Mouse (Mus musculus) left cerebral cortex, adult 18-20 months (tissue): Measurements from ENCODE around the gene Glis3. TPM values are rescaled to one million over a fixed set of nuclear protein-coding genes. Genes with fewer than 3 reads are reported as not detected.

Source experiments
- DNase-seq, 2 experiments: peaks; one replicate each; pipeline ENCODE4 v3.0.0; 2021 to 2022; ENCODE audit warnings: low spot score in 2 of 2, mixed read lengths in 1 of 2
- total RNA-seq, 2 experiments: library from RNA; stranded (reverse); gene quantifications; 2 replicates each; pipeline ENCODE4 v1.2.3; 2021

The Glis3 gene
- total RNA-seq, 2 experiments from 2014 or later = 7.3 to 7.5 TPM

DNA sequence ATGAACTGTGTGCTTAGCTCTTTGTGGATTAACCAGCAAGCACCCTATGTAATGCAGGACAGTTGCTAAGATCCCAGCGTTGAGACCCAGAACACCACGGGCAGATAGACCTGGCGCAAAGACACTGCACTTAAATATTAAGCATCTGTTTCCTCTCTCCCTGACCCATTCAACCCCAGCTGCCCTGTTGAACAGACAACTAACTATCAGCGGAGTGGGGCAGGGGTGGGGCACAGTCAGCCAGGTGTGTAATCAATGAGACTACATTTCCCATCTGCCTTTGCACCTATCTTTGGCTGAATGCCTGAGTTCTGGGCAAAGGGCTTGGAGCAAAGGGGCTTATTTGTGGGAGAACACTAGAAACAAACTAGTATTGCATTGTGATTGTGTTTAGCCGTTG lies 180.1 kb downstream of the Glis3 start:
- no peak for DNase-seq

DNA sequence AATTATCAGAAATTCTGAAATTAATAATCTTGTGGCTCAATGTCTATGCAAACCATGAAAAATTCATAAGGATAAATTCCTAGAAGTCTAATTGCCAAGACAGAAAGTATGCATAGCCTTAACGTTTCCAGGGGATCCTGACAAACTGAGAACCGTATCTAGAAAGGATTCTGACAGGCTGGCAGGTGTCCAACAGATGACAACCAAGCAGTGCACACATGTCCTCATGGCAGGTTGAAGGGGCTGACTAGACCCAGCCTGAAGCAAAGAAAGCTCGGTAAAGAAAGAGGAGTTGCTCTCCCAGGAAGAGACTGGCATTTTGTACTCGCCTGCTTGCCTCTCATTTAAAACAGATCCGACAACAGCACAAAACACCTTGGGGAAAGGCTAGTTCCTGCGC lies 184.0 kb downstream of the Glis3 start:
- no peak for DNase-seq

DNA sequence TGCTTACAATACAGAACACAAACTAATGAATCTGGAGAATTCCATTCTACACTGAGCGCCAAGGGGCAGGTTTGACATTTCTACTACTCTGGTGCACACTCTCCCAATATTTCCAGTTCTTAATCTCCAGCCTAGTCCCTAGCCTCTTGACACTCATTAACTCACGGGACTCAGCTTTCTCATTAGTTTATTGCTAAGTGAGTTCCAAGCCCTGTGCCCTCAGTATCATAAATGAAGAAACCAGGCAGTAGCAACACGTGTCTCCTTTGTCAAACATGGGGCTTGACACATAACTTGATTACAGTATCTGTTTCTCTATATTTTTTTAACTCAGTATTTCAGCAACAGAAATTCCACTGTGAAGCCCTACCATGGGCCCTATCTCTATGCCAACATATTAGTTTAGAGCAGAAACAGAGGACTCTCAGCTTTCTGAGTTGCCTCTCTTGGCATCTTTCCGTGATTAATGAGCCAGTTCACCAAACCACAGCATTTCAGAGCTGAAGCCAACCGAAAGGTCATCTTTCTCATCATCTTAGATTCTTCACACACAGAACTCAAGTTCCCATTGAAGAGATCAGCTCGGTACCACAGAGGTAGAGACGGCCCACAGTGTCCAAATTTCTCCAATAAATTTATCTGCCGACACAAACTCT lies 186.1 kb downstream of the Glis3 start:
- DNase-seq = no peak

DNA sequence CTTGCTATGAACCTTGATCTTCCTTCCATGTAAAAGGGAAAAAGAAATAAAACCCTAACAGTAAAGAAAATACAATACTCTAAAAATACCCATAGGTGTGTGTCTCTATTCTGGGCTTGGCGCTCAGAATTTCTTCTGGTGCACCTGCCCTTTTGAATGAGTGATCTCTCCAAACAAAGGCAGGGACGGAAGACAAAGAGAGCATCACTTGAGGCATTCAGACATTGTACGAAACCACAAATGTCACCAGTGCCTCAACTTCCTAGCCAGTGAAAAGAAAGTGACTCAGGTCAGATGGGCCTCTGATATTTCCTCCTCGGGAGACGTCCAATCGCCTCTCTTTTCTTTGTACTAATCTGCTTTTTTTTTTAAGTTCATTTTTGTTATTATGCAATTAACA lies 201.8 kb downstream of the Glis3 start:
- DNase-seq = no peak

DNA sequence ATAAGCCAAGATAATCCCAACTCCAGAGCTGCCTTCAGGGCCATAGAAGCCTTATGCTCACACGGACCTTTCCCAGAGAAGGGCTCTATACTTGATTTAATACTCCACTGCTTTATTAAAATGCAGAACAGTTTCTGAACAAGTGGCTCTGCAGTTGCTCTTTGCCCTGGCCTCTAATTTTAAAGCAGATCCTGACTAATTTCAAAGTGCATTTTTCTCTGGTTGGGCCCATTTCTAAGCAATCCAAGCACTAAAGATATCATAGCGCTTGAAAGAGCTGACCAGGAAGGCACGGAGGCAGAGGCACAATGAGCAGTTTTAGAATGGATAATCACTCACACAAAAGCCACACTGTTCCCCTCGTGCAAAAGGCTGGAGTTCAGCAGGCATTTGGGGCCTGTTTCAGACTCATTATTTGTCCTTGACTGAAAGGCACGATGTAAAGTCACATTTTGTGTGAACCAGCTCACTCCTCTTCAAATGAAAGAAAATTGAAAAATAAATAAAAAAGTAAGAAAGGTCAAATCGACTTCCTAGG lies 202.5 kb downstream of the Glis3 start:
- DNase-seq = no peak

DNA sequence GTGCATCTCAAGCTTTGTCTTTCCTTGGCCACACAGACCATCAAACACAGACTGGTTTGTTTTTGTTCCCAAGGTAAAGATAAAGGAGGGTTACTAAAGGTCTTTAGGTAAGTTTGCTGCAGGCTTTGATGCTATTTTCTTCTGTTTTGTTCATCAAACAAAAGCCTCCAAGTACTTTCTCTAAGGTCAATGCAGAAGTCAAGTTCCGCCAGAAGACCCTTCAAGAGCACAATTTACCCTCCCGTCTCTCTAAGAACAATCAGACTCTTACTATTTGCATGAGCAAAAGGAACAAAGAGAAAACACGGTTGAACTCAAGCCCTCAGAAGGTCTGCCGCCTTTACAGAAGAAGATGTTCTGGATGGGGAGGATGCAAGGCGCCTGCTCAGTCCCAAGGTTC lies 206.3 kb downstream of the Glis3 start:
- DNase-seq = no peak

DNA sequence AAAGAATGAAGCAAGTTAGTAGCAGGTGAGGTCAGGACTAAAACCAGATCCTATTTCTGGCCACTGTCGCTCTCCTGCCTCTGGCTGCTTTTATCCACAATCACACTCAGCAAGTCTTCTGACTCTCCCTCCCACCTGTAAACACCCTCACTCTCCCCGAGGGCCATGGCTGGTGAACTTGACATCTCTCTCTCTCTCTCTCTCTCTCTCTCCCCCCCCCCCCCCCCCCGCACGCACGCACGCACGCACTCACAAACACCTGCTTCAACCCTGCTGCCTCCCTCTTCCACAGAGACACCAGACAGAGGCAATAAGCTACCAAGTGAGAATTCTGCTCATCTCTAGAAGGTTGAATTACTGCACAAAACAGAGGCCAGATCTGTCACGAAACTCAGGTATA lies 208.7 kb downstream of the Glis3 start:
- no peak for DNase-seq

DNA sequence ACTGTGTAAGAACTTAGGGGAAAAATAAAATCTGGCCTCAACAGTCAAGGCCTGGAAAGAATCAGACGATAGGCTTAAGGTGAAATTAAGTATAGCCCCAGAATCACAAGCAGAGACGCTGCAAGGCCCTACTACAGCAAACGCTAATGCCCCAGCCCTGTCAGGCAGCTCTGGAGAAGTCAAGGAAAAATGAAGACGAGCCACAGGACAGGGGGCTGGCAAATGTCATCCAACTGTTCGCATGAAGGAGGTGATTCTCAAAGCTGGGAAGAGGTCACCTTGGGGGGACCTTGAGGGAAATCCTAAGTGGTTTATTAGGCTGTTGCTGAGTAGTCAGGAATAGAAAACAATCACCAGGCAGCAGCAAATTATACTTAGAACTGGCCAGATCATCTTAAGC lies 214.1 kb downstream of the Glis3 start:
- no peak for DNase-seq

DNA sequence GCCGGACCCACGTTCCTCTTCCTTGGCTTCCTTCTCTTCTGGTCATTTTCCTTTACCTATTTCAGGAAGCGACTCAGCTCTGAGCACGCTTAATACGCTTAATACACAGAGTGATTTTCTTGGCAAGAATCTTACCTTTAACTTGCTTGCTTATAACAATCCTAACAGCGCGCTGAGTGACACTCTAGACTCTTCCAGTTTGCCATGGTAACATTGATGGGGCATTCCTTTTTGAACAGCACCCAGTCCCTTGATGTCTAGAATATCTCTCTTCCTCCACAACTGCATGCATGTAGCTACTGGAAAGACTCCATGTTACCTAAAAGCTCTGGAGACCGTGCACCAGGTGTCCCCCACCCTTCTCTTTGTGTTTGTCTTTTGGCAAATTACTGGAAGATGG lies 225.5 kb downstream of the Glis3 start:
- no peak for DNase-seq

DNA sequence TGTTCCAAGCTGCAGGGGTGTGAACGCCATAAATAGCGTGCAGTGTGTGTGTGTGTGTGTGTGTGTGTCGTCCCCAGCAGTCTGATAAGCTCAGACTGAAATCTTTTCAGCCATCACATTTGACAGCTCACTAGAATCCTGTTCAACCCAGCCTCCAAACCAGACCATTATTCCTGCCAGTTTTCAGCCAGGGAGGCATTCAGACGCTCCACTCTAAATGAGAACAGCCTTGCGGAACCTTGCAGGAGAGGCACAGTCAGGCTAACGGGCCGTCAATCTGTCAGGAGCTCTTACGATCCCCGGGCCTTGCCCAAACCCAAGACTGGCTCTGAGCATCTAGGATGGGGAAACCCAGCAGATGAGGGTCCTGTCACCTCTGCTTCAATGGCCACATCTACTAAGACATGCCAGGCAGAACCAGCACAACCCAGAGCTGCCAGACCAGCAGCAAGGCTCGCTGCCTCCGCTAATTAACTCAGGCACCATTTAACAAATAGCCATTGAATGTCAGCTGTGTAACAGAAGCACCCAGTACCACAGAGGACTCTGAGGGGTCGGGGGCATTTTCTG lies 226.8 kb downstream of the Glis3 start:
- peak in 1 of 2 experiments; percentile 21 for DNase-seq

DNA sequence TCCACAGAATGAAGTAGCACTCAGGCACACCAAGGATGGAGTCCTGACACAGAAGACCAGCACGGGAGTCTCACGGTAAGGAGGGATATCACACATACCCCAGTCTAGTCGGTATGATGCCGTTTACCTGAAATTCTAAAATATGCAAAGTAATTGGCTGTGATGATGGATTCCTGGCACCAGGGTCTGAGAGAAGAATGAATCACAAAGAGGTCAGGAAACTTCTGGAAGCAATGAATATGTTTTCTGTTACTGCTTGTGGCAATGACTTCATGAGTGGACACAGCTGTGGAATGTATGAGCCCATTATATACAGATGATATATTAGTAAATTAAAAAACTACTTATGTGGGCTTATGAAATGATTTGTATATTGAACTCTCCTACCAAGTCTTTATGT lies 231.1 kb downstream of the Glis3 start:
- no peak for DNase-seq

DNA sequence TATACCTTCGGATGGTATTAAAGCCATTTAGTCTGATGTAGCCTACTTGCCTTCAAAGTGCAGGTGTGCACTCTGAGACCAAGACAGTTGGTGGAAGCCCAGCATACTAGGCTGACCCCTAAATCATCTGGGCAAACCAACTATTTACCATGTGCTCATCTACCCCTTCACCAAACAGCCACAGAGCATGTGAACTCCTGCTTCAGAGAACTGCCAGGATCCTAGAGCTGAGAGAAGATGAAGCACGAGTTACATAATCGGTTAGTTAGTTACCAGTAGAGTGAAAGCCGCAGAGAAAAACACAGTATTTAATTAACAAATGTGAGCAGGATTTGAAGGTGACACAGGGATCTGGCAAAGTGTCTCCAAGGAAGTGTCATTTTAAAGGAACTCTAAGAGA lies 237.7 kb downstream of the Glis3 start:
- DNase-seq = no peak

DNA sequence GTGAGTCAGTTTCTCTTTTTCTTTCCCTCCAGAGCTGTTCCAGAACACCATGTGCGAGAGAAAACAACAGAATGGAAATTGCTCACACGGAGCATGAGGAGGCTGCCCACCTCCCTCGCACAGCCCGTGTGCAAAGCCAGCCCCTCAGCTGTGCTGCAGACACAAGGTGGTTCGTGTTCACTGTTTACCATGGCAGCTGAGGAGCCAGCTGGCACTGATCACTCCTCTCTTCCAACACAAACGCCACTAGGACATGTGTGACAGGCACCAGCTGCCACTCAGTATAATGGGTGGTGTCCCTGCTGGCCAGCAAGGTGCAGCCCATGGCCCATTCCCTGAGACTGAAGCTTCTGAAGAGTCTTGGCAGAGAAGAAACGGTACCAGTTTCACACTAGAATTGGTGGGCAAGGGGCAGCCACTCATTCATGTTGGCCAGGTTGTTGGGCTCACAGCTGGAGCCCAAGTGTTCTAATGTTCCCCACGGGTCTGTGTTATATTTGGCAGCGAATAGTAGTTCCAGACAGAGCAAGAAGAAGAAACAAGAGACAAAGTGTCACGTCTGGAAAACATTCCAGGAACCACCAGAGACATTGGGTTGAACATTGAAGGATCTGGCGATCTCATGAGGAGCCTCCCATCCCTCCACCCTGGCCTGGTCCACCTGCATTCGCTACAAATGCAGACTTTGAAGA lies 243.3 kb downstream of the Glis3 start:
- DNase-seq = peak; percentile 40 to 73

DNA sequence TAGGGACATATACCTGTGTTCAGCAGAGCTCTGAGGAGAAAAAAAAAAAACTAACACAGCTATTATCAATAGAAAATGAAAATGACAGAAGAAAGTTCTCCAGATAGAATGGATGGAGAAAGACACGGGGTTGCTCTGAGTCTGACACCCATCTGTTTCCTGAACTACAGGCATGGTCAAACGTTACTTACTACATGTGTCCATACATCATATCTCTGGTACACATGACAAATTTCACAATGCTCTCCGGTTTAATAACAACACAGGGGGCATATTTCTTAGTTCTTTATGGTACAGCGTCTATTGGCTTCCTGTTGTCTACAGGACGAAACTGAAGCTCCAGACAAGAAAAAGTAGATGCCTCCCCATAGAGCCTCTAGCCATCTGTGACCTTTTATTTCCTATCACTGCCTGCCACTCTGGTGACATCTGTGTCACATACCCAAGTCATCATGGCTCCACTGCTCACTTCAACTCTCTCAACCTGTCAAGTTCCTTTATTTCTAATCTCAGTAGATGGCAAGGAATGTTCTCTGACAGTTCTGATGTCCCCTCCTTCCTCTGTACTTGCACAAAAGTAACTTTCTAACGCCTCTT lies 251.6 kb downstream of the Glis3 start:
- DNase-seq = no peak

DNA sequence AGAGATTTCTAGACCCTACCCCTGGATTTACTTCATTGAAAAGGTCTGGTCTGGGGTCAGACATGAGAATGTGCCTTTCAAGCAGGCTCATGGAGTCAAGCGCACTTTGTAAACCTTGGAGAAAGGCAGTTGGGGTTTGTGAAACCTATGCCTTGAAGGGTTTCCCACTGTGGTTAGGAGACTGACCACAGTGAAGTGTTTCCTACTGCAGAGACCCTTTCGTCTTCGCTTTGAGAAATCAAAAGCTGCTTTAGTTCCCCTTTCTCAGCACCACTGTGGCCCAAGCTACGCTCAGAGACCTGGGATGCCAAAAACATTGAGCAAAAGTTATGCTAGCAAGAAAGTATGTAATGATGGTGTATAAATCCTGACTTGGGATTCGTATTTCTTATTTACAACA lies 255.7 kb downstream of the Glis3 start:
- DNase-seq = no peak

DNA sequence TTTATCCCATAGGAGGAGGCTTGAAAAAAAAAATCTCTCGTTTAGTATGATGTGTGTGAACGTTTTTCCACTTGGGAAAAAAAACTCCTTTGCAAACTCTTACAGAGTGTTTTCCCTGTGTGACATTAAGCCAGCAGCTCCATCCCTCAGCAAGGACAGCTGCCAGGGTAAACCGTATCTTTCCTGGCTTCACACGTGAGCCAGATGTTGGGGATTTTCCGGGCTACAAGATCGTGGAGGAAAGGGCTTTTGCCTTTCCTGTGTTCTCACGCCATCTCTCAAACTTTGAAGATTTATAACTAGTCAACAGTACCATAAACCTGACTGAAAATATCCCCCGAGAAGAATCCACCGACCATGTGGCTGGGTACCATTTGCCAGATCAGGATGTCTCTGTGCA lies 256.9 kb downstream of the Glis3 start:
- DNase-seq = no peak

DNA sequence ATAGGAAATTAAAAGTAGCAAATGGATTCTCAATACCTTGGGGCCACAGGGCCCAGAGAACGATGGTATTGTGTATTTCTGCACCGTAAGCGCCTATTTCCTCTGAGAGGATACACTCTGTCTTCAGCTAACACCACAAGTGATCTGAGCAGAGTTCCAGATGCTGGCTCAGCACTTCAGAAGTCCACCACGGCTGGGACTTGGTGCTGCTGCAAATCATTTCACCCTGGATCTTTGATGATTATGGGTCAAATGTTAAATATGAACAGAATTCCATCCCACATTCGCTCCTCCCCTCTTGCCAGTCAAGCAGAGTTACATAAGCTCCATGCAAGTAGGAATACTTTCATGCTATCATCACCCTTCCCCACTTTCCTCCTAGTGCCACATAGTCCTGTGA lies 263.8 kb downstream of the Glis3 start:
- DNase-seq = no peak

DNA sequence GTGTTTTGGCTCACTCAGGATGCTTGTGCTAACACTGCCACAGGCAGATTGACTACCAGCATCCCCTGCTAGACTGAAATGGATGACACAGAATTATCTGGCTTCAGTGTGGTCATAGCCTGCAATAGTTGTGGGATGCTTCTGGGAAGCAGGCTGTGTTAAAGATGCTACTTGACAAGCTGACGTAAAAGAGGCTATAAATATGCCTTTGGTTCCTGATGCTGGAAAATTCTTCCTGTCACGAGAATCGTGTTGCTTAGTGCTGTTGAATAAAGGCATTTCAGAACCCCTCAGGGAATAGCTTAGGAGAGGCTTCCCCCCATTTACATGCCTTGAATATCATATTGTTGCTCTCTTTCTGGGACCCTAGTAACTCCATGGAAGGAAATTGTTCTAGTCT lies 271.1 kb downstream of the Glis3 start:
- DNase-seq = no peak

DNA sequence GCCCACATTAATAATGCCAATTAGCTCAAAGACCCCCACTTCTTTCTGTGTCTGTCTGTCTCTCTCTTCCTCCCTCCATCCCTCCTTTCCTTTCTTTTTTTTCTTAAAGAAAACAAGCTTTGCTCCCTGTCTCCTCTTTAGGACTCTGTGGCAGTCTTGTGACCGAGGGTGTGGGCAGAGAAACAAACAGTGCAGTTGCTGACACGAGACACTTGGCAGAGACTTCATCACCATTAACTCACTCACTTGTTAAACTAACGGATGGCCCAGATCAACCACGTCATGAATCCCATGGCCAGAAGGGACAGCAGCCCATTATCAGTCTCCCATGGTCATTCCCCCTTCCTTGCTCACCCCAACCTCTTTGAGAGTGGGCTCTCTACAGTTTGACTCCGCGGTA lies 276.9 kb downstream of the Glis3 start:
- no peak for DNase-seq

DNA sequence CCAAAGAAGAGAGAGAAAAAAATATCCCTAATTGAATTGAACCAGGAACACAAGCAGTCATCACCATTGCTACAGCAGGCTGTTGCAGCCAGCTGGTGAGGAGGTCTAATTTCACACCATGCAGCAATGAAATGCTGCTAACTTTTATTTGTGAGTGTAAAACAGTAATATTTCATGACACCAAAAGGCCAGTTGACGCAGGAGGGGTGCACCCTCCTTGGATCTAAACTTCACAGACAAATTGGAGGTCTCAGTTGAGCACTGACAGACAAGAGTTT lies 284.4 kb downstream of the Glis3 start:
- DNase-seq = no peak

DNA sequence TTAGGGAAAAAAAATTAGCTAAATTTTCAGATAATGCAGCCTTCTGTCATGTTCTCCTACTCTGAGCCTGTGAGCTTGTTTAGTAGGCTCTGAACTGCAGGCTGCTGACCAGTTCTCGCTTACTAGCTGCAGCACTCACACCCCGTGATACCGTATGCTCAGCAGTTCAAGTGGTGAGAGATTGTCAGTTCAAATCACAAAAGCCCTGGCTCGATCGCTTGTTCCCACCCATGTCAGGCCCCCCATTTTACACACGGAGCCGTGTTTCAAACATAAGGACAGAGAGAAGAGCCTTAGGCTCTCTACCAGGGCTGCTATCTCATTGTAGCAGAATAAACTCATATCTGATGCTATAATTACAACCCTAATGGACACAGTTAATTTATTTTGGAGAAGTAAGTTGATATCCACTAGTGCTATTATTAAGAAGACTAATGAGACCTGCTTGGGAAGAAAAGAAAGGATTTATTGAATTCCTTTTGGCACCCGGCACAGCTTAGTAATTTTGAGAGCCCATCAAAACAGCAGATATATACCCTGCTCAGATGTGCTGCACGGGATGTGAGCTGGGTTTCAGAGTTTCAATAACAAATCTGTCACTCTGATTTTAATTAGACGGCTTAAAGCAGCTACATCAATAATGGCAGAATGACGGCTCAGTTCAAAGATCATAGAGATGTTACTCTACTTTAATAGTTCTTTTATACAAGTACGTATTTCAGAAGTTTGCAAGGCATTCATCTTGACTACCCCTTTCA lies 284.9 kb downstream of the Glis3 start:
- DNase-seq = no peak

DNA sequence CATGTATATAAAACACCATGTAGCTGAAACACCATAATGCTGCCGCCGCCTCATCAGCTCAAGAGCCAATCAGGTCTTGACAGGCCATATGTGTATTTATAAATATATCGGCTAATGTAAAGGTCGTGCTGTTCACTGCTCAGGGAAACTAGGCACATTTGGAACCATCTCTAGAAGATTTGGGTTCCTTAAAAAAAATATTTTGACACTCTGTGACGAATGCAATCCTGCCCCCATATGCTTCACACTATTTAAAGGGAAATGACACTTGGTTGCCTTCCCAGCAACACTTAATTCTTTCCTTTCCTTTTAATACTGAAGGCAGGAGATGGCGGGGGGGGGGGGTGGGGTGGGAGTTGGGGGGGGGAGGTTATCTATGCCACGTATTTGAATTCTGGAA lies 286.1 kb downstream of the Glis3 start:
- DNase-seq = no peak
